Mouse (Mus musculus): ENCODE data around the gene Stum. TPM values are rescaled to one million over a fixed set of nuclear protein-coding genes. Genes with fewer than 3 reads are reported as not detected.
"Not testable (repeated sequence)": the region's sequence is repeated elsewhere in the genome, so short reads cannot be mapped to it uniquely, and the experiment has no call there.

The Stum gene
- polyA plus RNA-seq, 1 experiment from 2014 or later = 6.4 TPM

GRCm38 (mm10) chr1:180393017-180393797, 90.1 kb downstream of the Stum start:
- Histone ChIP-seq H3K4me3 (replicated peaks; ENCODE audit: low read depth, low read length) (no peak overlapping the region), H3K27ac (replicated peaks; ENCODE audit: low read depth, low read length) (no peak overlapping the region), H3K4me1 (ENCODE audit: control insufficient read depth, insufficient read depth, low read length) (peaks cover 5% of the 10 kb centered on the region; the same call in 1 of the 2 replicates), H3K27me3 (ENCODE audit: control insufficient read depth, insufficient read depth, low read length) (no peaks in the 10 kb centered on the region), H3K9ac (replicated peaks; ENCODE audit: low read length) (no peak overlapping the region), H3K36me3 (ENCODE audit: control insufficient read depth, insufficient read depth, low read length) (no peaks in the 10 kb centered on the region), H3K9me3 (ENCODE audit: control insufficient read depth, low read length) (no peaks in the 10 kb centered on the region), H3K4me2 (ENCODE audit: low read length) (no peak overlapping the region)
- ATAC-seq (ENCODE audit: low FRiP score, low TSS enrichment) = no peak
- DNase-seq = no peak
- WGBS = 87% methylated on average over 9 of the region's 9 CpGs

GRCm38 (mm10) chr1:180392137-180392798, 91.0 kb downstream of the Stum start:
- Histone ChIP-seq H3K27ac (replicated peaks; ENCODE audit: low read depth, low read length) (no peak overlapping the region), H3K4me2 (ENCODE audit: low read length) (no peak overlapping the region), H3K4me1 (ENCODE audit: control insufficient read depth, insufficient read depth, low read length) (peaks cover 6% of the 10 kb centered on the region; the same call in 1 of the 2 replicates), H3K4me3 (replicated peaks; ENCODE audit: low read depth, low read length) (no peak overlapping the region), H3K9ac (replicated peaks; ENCODE audit: low read length) (no peak overlapping the region), H3K9me3 (ENCODE audit: control insufficient read depth, low read length) (no peaks in the 10 kb centered on the region), H3K36me3 (ENCODE audit: control insufficient read depth, insufficient read depth, low read length) (no peaks in the 10 kb centered on the region), H3K27me3 (ENCODE audit: control insufficient read depth, insufficient read depth, low read length) (no peaks in the 10 kb centered on the region)
- no peak for DNase-seq
- WGBS = 92% methylated on average over 5 of the region's 5 CpGs
- ATAC-seq (ENCODE audit: low FRiP score, low TSS enrichment) = no peak

GRCm38 (mm10) chr1:180391575-180391945, 91.7 kb downstream of the Stum start:
- ATAC-seq (ENCODE audit: low FRiP score, low TSS enrichment) (no peak), DNase-seq (no peak)
- Histone ChIP-seq H3K4me1 (ENCODE audit: control insufficient read depth, insufficient read depth, low read length) (peaks cover 10% of the 10 kb centered on the region; the same call in 1 of the 2 replicates), H3K4me2 (ENCODE audit: low read length) (no peak overlapping the region), H3K27ac (replicated peaks; ENCODE audit: low read depth, low read length) (no peak overlapping the region), H3K9me3 (ENCODE audit: control insufficient read depth, low read length) (no peaks in the 10 kb centered on the region), H3K4me3 (replicated peaks; ENCODE audit: low read depth, low read length) (no peak overlapping the region), H3K27me3 (ENCODE audit: control insufficient read depth, insufficient read depth, low read length) (no peaks in the 10 kb centered on the region), H3K36me3 (ENCODE audit: control insufficient read depth, insufficient read depth, low read length) (no peaks in the 10 kb centered on the region), H3K9ac (replicated peaks; ENCODE audit: low read length) (no peak overlapping the region)
- 94% methylated on average over 4 of the region's 4 CpGs for WGBS

- Histone ChIP-seq H3K4me2 (ENCODE audit: low read length) (no peak overlapping the region), H3K27me3 (ENCODE audit: control insufficient read depth, insufficient read depth, low read length) (no peaks in the 10 kb centered on the region), H3K36me3 (ENCODE audit: control insufficient read depth, insufficient read depth, low read length) (no peaks in the 10 kb centered on the region), H3K9me3 (ENCODE audit: control insufficient read depth, low read length) (no peaks in the 10 kb centered on the region), H3K4me3 (replicated peaks; ENCODE audit: low read depth, low read length) (no peak overlapping the region), H3K27ac (replicated peaks; ENCODE audit: low read depth, low read length) (no peak overlapping the region), H3K4me1 (ENCODE audit: control insufficient read depth, insufficient read depth, low read length) (peaks cover 10% of the 10 kb centered on the region; the same call in 1 of the 2 replicates), H3K9ac (replicated peaks; ENCODE audit: low read length) (no peak overlapping the region)
- DNase-seq = no peak
- 79% methylated on average over 10 of the region's 10 CpGs for WGBS
- ATAC-seq (ENCODE audit: low FRiP score, low TSS enrichment) = no peak
Observed at GRCm38 (mm10) chr1:180390746-180391574, 92.3 kb downstream of the Stum start.

- Histone ChIP-seq H3K4me2 (ENCODE audit: low read length) (no peak overlapping the region), H3K27ac (replicated peaks; ENCODE audit: low read depth, low read length) (no peak overlapping the region), H3K4me3 (replicated peaks; ENCODE audit: low read depth, low read length) (no peak overlapping the region), H3K4me1 (ENCODE audit: control insufficient read depth, insufficient read depth, low read length) (peaks cover 10% of the 10 kb centered on the region; the same call in 1 of the 2 replicates), H3K27me3 (ENCODE audit: control insufficient read depth, insufficient read depth, low read length) (no peaks in the 10 kb centered on the region), H3K9ac (replicated peaks; ENCODE audit: low read length) (no peak overlapping the region), H3K36me3 (ENCODE audit: control insufficient read depth, insufficient read depth, low read length) (no peaks in the 10 kb centered on the region), H3K9me3 (ENCODE audit: control insufficient read depth, low read length) (no peaks in the 10 kb centered on the region)
- DNase-seq (no peak), ATAC-seq (ENCODE audit: low FRiP score, low TSS enrichment) (no peak)
- 84% methylated on average over 3 of the region's 3 CpGs for WGBS
Observed at GRCm38 (mm10) chr1:180390321-180390731, 93.0 kb downstream of the Stum start.

- not testable (repeated sequence) for DNase-seq; H3K27ac ChIP-seq (replicated peaks; ENCODE audit: low read depth, low read length); H3K9ac ChIP-seq (replicated peaks; ENCODE audit: low read length); H3K4me1 ChIP-seq (ENCODE audit: control insufficient read depth, insufficient read depth, low read length); H3K27me3 ChIP-seq (ENCODE audit: control insufficient read depth, insufficient read depth, low read length); H3K9me3 ChIP-seq (ENCODE audit: control insufficient read depth, low read length); ATAC-seq (ENCODE audit: low FRiP score, low TSS enrichment); H3K36me3 ChIP-seq (ENCODE audit: control insufficient read depth, insufficient read depth, low read length); H3K4me2 ChIP-seq (ENCODE audit: low read length); H3K4me3 ChIP-seq (replicated peaks; ENCODE audit: low read depth, low read length)
- 93% methylated on average over 11 of the region's 11 CpGs for WGBS
Observed at GRCm38 (mm10) chr1:180389213-180389760, 94.0 kb downstream of the Stum start.

GRCm38 (mm10) chr1:180388481-180388880, 94.8 kb downstream of the Stum start:
- Histone ChIP-seq H3K27me3 (ENCODE audit: control insufficient read depth, insufficient read depth, low read length) (no peaks in the 10 kb centered on the region), H3K4me3 (replicated peaks; ENCODE audit: low read depth, low read length) (no peak overlapping the region), H3K4me1 (ENCODE audit: control insufficient read depth, insufficient read depth, low read length) (peaks cover 10% of the 10 kb centered on the region; the same call in 1 of the 2 replicates), H3K4me2 (ENCODE audit: low read length) (peak overlapping the region; percentile 73; the same call in 1 of the 2 replicates), H3K27ac (replicated peaks; ENCODE audit: low read depth, low read length) (0 out of 2 replicates have a peak overlapping the region, but pooled peaks have one; percentile 15), H3K9ac (replicated peaks; ENCODE audit: low read length) (no peak overlapping the region), H3K36me3 (ENCODE audit: control insufficient read depth, insufficient read depth, low read length) (no peaks in the 10 kb centered on the region), H3K9me3 (ENCODE audit: control insufficient read depth, low read length) (no peaks in the 10 kb centered on the region)
- DNase-seq (peak; percentile 14), ATAC-seq (ENCODE audit: low FRiP score, low TSS enrichment) (no peak)
- 60% methylated on average over 1 of the region's 1 CpGs for WGBS

- Histone ChIP-seq H3K36me3 (ENCODE audit: control insufficient read depth, insufficient read depth, low read length) (no peaks in the 10 kb centered on the region), H3K27me3 (ENCODE audit: control insufficient read depth, insufficient read depth, low read length) (no peaks in the 10 kb centered on the region), H3K27ac (replicated peaks; ENCODE audit: low read depth, low read length) (peak overlapping the region; percentile 46), H3K9ac (replicated peaks; ENCODE audit: low read length) (peak overlapping the region; percentile 31; the same call in 1 of the 2 replicates), H3K4me1 (ENCODE audit: control insufficient read depth, insufficient read depth, low read length) (peaks cover 10% of the 10 kb centered on the region; the same call in 1 of the 2 replicates), H3K4me3 (replicated peaks; ENCODE audit: low read depth, low read length) (peak overlapping the region; percentile 39), H3K9me3 (ENCODE audit: control insufficient read depth, low read length) (no peaks in the 10 kb centered on the region), H3K4me2 (ENCODE audit: low read length) (peak overlapping the region; percentile 73)
- 15% methylated on average over 11 of the region's 11 CpGs for WGBS
- DNase-seq = peak; percentile 15
- no peak for ATAC-seq (ENCODE audit: low FRiP score, low TSS enrichment)
Observed at GRCm38 (mm10) chr1:180387750-180388480, 95.4 kb downstream of the Stum start.
